Mouse (Mus musculus) heart, embryonic 14.5 days (tissue): ENCODE results near the gene Tspo2. TPM values are rescaled to one million over a fixed set of nuclear protein-coding genes. Genes with fewer than 3 reads are reported as not detected.
"Not testable (repeated sequence)": the region's sequence is repeated elsewhere in the genome, so short reads cannot be mapped to it uniquely, and the experiment has no call there.

ENCODE experiments used
- ATAC-seq: fragments of 200-750 bp; cut with Nextera tagmentation; 2 replicates; pipeline ENCODE4 v1.8.0; 2017; ENCODE audit warnings: low read depth, moderate TSS enrichment; ENCODE audit not compliant: insufficient number of reproducible peaks, insufficient read depth, low FRiP score
- H3K27ac ChIP-seq, 2 experiments: fragments of 200-500 bp in 1 of 2; fragments of 300-500 bp in 1 of 2; sonication (generic) in 1 of 2; replicated peaks in 1 of 2; 2 replicates each; pipeline ENCODE4 v1.5.1; 2012 to 2014; ENCODE audit warnings: low read depth in 2 of 2, low read length in 2 of 2, control low read depth in 1 of 2, mild to moderate bottlenecking in 1 of 2, mixed read lengths in 1 of 2; ENCODE audit not compliant: control insufficient read depth in 1 of 2, insufficient read depth in 1 of 2
- H3K27me3 ChIP-seq: fragments of 300-500 bp; sonication (generic); 2 replicates; pipeline ENCODE4 v1.6.1; 2014; ENCODE audit warnings: mild to moderate bottlenecking, low read length, control low read depth; ENCODE audit not compliant: control insufficient read depth, insufficient read depth
- H3K36me3 ChIP-seq: fragments of 300-500 bp; sonication (generic); 2 replicates; pipeline ENCODE4 v1.6.1; 2014; ENCODE audit warnings: mild to moderate bottlenecking, control low read depth, low read length, mixed read lengths; ENCODE audit not compliant: control insufficient read depth, insufficient read depth
- H3K4me1 ChIP-seq, 2 experiments: fragments of 200-500 bp in 1 of 2; fragments of 300-500 bp in 1 of 2; sonication (generic) in 1 of 2; 2 replicates each; pipeline ENCODE4 v1.6.1; 2012 to 2014; ENCODE audit warnings: low read length in 2 of 2, control low read depth in 1 of 2, mixed read lengths in 1 of 2; ENCODE audit not compliant: control insufficient read depth in 2 of 2, insufficient read depth in 2 of 2
- H3K4me2 ChIP-seq: fragments of 300-500 bp; sonication (generic); 2 replicates; pipeline ENCODE4 v1.6.1; 2014; ENCODE audit warnings: mild to moderate bottlenecking, low read length
- H3K4me3 ChIP-seq, 2 experiments: fragments of 200-500 bp in 1 of 2; fragments of 300-500 bp in 1 of 2; sonication (generic) in 1 of 2; 2 replicates each; pipeline ENCODE4 v1.5.1; 2012 to 2014; ENCODE audit warnings: low read length in 2 of 2, mild to moderate bottlenecking in 2 of 2, control low read depth in 1 of 2, low read depth in 1 of 2, moderate library complexity in 1 of 2; ENCODE audit not compliant: control insufficient read depth in 1 of 2, insufficient read depth in 1 of 2
- H3K9ac ChIP-seq: fragments of 300-500 bp; sonication (generic); 2 replicates; pipeline ENCODE4 v1.6.1; 2014; ENCODE audit warnings: mild to moderate bottlenecking, low read length
- H3K9me3 ChIP-seq: fragments of 300-500 bp; sonication (generic); 2 replicates; pipeline ENCODE4 v1.6.1; 2016; ENCODE audit warnings: low read length, control low read depth; ENCODE audit not compliant: control insufficient read depth
- WGBS: fragments of 180-500 bp; shearing (Covaris S2); extraction: QIAGEN DNeasy Blood & Tissue Kit; methylation state at CpG from one replicate; pipeline ENCODE4 v1.1.7; 2014; 5-methylcytosine and 5-hydroxymethylcytosine counted together
- polyA plus RNA-seq: library from polyadenylated mRNA; unstranded; fragments of >200 nt; fragmentation: Nextera tagmentation; extraction: Ambion mirVana; gene quantifications from 2 replicates; pipeline ENCODE4 v1.2.1, GENCODE M21; 2014

Tspo2 gene
- polyA plus RNA-seq, 1 experiment from 2014 or later: 3.6 TPM

DNA sequence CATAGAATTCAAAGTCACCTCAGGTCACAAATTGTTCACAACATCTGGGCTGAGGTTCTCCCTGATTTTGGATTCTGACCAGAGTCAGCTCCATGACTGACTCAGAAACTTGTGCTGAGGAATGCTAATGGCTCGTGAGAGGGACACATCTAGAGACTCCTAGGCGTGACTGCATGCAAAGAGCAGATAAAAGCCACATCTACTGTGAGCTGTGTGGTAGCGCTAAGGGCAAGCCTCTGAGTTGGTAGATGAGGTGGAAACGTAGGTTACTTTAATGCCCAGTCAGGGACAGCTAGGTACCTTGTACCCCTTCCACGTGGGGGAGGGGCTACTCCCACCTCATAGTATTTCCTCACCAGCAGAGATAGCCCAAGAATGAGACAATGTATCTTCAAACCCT is 32.4 kb upstream of the Tspo2 start:
- no peak overlapping the region for H3K4me3 ChIP-seq

GRCm38 (mm10) chr17:48479952-48480351 is 28.6 kb upstream of the Tspo2 start:
- Histone ChIP-seq H3K4me2 (no peak overlapping the region), H3K27me3 (no peaks in the 10 kb centered on the region), H3K4me1 (no peaks in the 10 kb centered on the region; a peak in 1 of 4 replicates), H3K9me3 (no peaks in the 10 kb centered on the region), H3K27ac (no peak overlapping the region), H3K9ac (no peak overlapping the region), H3K4me3 (no peak overlapping the region), H3K36me3 (no peaks in the 10 kb centered on the region)
- 75% methylated on average over 10 of the region's 10 CpGs for WGBS
- no peak for ATAC-seq

More for the DNA sequence above, 32.4 kb upstream of the Tspo2 start:
- Histone ChIP-seq H3K4me2 (no peak overlapping the region), H3K9ac (no peak overlapping the region), H3K9me3 (no peaks in the 10 kb centered on the region), H3K4me1 (no peaks in the 10 kb centered on the region; a peak in 1 of 4 replicates), H3K27me3 (no peaks in the 10 kb centered on the region), H3K36me3 (no peaks in the 10 kb centered on the region), H3K27ac (no peak overlapping the region)
- ATAC-seq: no peak
- 69% methylated on average over 5 of the region's 5 CpGs for WGBS

GRCm38 (mm10) chr17:48475444-48475843 is 24.1 kb upstream of the Tspo2 start:
- 77% methylated on average over 8 of the region's 8 CpGs for whole genome bisulfite sequencing
- H3K4me2 ChIP-seq: no peak overlapping the region
- no peak overlapping the region for H3K4me3 ChIP-seq
- H3K9ac ChIP-seq: no peak overlapping the region
- H3K4me1 ChIP-seq: no peaks in the 10 kb centered on the region
- no peaks in the 10 kb centered on the region for H3K27me3 ChIP-seq
- ATAC-seq: no peak
- no peaks in the 10 kb centered on the region for H3K36me3 ChIP-seq
- H3K27ac ChIP-seq: no peak overlapping the region
- no peaks in the 10 kb centered on the region for H3K9me3 ChIP-seq

- ATAC-seq, H3K27ac ChIP-seq, H3K9me3 ChIP-seq, H3K36me3 ChIP-seq, H3K9ac ChIP-seq, H3K4me1 ChIP-seq, H3K4me3 ChIP-seq, H3K27me3 ChIP-seq, H3K4me2 ChIP-seq: not testable (repeated sequence)
- 78% methylated on average over 6 of the region's 6 CpGs for WGBS
These were observed 23.0 kb upstream of the Tspo2 start for GRCm38 (mm10) chr17:48474282-48474681.

DNA sequence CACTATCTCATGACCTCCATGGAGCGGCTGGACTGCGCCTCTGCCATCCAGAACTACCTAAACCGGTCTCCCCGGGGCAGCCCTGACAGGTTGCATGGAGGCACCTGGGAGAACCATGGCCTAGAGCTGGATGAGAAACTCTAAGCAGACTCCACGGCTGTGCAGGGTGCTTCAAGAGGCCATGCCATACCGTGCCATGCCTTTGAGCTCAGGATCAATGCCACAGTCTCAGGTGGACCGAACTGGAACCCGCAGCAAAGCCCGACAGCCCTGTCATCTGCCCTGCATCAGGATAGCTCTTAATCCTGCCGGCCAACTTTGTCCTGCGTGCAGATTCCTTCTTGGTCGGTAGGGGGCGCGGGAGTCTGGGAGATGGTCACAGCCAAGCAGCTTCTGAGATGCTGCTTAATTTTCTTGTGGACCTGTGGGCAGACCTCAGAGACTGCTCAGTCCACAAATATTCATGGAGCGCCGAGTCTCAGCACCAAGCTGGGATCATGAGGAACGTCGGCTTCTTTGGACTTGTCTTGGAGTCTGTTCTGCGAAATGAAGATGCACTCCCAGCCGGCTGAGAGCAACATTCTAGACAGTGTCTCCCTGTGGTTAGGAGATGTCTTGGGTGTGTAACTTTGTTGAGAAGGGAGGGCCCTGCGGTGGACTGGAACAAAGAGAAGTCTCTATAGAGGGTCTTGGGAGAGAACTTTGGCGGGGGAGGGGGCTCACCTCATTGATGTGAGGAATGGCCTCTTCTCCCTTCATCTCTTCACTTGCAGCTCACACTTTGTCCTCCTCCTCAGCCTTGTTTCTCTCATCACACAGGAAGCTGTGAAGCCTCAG is 16.3 kb upstream of the Tspo2 start:
- Histone ChIP-seq H3K4me1 (peaks cover 4 to 6% of the 10 kb centered on the region in 2 experiments; a peak in 2 of 4 replicates), H3K27me3 (peaks cover 7% of the 10 kb centered on the region; the same call in 1 of the 2 replicates), H3K9me3 (0 out of 2 replicates have a peak, but pooled peaks cover 2% of the 10 kb centered on the region), H3K4me2 (peak overlapping the region; percentile 60), H3K4me3 (peak overlapping the region; percentile 13 to 30), H3K36me3 (no peaks in the 10 kb centered on the region), H3K27ac (no peak overlapping the region), H3K9ac (no peak overlapping the region)
- WGBS: 6% methylated on average over 22 of the region's 22 CpGs
- ATAC-seq: peak; percentile 54; the same call in 1 of the 2 replicates

DNA sequence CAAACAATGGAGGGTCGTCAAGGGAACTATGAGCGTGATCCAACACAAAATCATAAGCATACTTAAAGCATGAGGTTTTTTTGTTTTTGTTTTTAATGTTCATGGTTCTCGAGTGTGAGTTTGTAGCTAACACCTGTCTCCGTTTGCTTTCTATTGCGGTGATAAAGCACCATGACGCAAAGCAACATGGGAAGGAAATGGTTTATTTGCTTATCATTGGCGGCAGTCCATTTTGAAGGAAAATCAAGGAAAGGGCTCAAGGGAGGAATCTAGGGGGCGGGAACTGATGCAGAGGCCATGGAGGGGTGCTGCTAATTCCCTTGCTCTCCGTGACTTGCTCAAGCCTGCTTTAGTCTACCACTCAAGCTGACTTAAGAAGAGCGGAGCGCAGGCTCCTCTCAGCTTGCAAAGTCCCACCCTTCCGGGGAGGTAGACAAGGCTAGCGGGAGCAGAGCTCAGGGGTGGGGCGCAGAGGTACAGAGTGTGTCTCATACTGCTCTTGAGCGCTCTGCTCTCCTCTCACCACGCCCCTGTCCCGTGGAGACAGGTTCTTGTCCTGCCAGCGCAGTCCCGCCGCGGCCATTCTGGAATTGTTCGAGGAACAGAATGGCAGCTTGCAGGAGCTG is 15.6 kb upstream of the Tspo2 start:
- H3K4me3 ChIP-seq: peak overlapping the region; percentile 13 to 30
- 0 out of 2 replicates have a peak, but pooled peaks cover 2% of the 10 kb centered on the region for H3K9me3 ChIP-seq
- ATAC-seq: no peak; the same call in 1 of the 2 replicates
- no peak overlapping the region for H3K27ac ChIP-seq
- H3K4me2 ChIP-seq: peak overlapping the region; percentile 60
- peaks cover 4 to 6% of the 10 kb centered on the region in 2 experiments; a peak in 2 of 4 replicates for H3K4me1 ChIP-seq
- WGBS: 25% methylated on average over 22 of the region's 22 CpGs
- H3K9ac ChIP-seq: no peak overlapping the region
- H3K36me3 ChIP-seq: no peaks in the 10 kb centered on the region
- H3K27me3 ChIP-seq: peaks cover 7% of the 10 kb centered on the region; the same call in 1 of the 2 replicates

DNA sequence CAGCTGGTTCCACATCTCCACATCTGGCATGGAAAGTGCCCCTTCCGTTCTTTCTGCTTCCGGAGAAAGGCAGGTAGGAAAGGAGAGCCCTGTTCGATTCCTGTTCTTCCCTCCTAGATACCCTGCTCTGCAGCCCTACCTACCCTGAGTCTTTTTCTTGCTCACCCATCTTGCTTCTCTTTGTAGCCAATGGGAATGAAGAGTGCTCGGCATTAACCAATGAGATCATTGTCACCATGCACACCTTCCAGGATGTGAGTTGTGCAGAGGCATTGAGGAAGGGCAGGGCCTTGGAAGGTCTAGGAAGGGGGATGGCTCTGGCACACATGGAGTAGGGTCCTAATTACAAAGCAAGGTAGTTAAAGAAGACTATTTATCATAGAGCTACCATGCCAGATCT is 12.1 kb upstream of the Tspo2 start:
- Histone ChIP-seq H3K27ac (no peak overlapping the region), H3K4me2 (no peak overlapping the region), H3K36me3 (no peaks in the 10 kb centered on the region), H3K27me3 (0 out of 2 replicates have a peak, but pooled peaks cover 7% of the 10 kb centered on the region), H3K9me3 (no peaks in the 10 kb centered on the region), H3K4me3 (no peak overlapping the region), H3K9ac (no peak overlapping the region), H3K4me1 (peaks cover 4 to 6% of the 10 kb centered on the region in 2 experiments; a peak in 2 of 4 replicates)
- no peak for ATAC-seq
- 88% methylated on average over 4 of the region's 4 CpGs for WGBS
